Mouse (Mus musculus): ENCODE measurements at regions not wholly inside any gene's neighbourhood (a gene's known extent, or its start where the extent isn't known, plus 50 kb on each side); places are given as distances from the start of the nearest gene placed in this dataset.

DNA sequence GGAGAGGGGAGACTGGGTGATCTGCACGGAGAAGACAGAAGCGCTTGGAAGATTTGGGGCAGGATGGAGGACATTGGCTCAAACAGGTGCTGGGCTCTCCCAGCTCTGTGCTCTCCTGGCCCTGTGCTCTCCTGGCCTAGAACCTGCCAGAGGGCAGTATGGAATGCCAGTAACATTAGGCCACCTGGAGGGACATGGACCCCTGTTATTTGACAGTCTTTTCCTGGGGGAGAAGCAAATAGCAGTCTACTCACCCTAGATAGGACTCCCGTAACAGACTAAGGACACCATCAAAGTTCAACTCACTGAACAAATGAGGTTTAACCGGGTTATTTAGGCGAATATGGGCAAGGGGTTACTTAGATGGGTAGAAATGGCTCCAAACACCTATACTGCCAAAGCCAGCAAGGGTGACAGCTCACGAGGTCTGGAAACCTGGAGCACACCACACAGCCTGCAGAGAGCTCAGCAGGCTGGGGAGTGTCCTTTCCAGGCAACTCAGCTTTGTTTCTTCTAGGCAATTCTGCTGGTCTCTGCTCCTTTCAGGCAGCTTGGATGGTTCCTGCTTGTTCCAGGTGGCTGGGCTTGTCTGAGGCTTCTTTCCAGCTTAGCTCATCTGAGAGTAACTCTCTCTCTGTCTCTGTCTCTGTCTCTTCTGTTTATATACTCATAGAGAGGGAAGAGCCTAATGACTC is 1133.7 kb upstream of the Gulo start:
- Histone ChIP-seq H3K36me3 (replicated peaks; ENCODE audit: control insufficient read depth, insufficient read depth) (no peaks in the 10 kb centered on the region), H3K27ac (0 out of 2 replicates have a peak overlapping the region, but pooled peaks have one; percentile 41), H3K9me3 (ENCODE audit: control insufficient read depth, low read length) (no peaks in the 10 kb centered on the region), H3K4me1 (replicated peaks; ENCODE audit: control insufficient read depth, insufficient read depth, low read length) (peaks cover 32% of the 10 kb centered on the region), H3K27me3 (ENCODE audit: control insufficient read depth, insufficient read depth, low read length) (no peaks in the 10 kb centered on the region), H3K9ac (no peak overlapping the region), H3K4me2 (replicated peaks) (no peak overlapping the region), H3K4me3 (replicated peaks; ENCODE audit: low read length) (no peak overlapping the region)
- WGBS = 84% methylated on average over 6 of the region's 6 CpGs
- DNase-seq (ENCODE audit: low spot score) = no peak
- no peak for ATAC-seq (ENCODE audit: low FRiP score)

- DNase-seq (ENCODE audit: low spot score) (no peak), ATAC-seq (ENCODE audit: low FRiP score) (peak; percentile 71; the same call in 1 of the 2 replicates)
- 27% methylated on average over 15 of the region's 15 CpGs for WGBS
- no peaks in the 10 kb centered on the region for H3K9me3 ChIP-seq (ENCODE audit: control insufficient read depth, low read length)
- peaks cover 32% of the 10 kb centered on the region for H3K4me1 ChIP-seq (replicated peaks; ENCODE audit: control insufficient read depth, insufficient read depth, low read length)
- no peak overlapping the region for H3K4me3 ChIP-seq (replicated peaks; ENCODE audit: low read length)
- H3K9ac ChIP-seq = peak overlapping the region; percentile 11; the same call in 1 of the 2 replicates
- no peaks in the 10 kb centered on the region for H3K27me3 ChIP-seq (ENCODE audit: control insufficient read depth, insufficient read depth, low read length)
- no peak overlapping the region; the same call in 1 of the 2 replicates for H3K4me2 ChIP-seq (replicated peaks)
- no peaks in the 10 kb centered on the region for H3K36me3 ChIP-seq (replicated peaks; ENCODE audit: control insufficient read depth, insufficient read depth)
- H3K27ac ChIP-seq = peak overlapping the region; percentile 41
Measured at GRCm38 (mm10) chr14:67141581-67142441, 1132.8 kb upstream of the Gulo start.

GRCm38 (mm10) chr14:67141151-67141550 is 1132.1 kb upstream of the Gulo start:
- Histone ChIP-seq H3K27ac (peak overlapping the region; percentile 41), H3K27me3 (ENCODE audit: control insufficient read depth, insufficient read depth, low read length) (no peaks in the 10 kb centered on the region), H3K36me3 (replicated peaks; ENCODE audit: control insufficient read depth, insufficient read depth) (no peaks in the 10 kb centered on the region), H3K9me3 (ENCODE audit: control insufficient read depth, low read length) (no peaks in the 10 kb centered on the region), H3K4me1 (replicated peaks; ENCODE audit: control insufficient read depth, insufficient read depth, low read length) (peaks cover 32% of the 10 kb centered on the region), H3K9ac (0 out of 2 replicates have a peak overlapping the region, but pooled peaks have one; percentile 11), H3K4me3 (replicated peaks; ENCODE audit: low read length) (no peak overlapping the region), H3K4me2 (replicated peaks) (no peak overlapping the region)
- ATAC-seq (ENCODE audit: low FRiP score) = no peak
- DNase-seq (ENCODE audit: low spot score) = no peak
- WGBS = 83% methylated on average over 7 of the region's 7 CpGs

DNA sequence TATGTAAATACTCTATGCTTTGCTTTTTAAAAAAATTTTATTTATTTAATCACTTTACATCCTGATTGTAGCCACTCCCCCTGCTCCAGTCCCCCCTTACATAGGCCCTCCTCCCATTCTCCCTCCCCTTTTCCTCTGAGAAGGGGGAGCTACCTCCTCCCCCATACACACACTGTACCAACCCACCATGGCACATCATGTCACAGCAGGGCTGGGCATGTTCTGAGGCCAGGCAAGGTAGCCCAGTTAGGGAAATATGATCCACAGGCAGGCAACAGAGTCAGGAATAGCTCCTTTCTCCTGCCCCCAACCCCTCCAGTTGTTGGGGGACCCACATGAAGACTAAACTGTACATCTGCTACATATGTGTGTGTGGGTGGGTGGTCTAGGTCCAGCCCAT is 1130.7 kb upstream of the Gulo start:
- no peaks in the 10 kb centered on the region for H3K9me3 ChIP-seq (ENCODE audit: control insufficient read depth, low read length)
- H3K27me3 ChIP-seq (ENCODE audit: control insufficient read depth, insufficient read depth, low read length) = no peaks in the 10 kb centered on the region
- no peak for ATAC-seq (ENCODE audit: low FRiP score)
- peaks cover 39% of the 10 kb centered on the region for H3K4me1 ChIP-seq (replicated peaks; ENCODE audit: control insufficient read depth, insufficient read depth, low read length)
- no peak overlapping the region for H3K9ac ChIP-seq
- no peak for DNase-seq (ENCODE audit: low spot score)
- no peaks in the 10 kb centered on the region for H3K36me3 ChIP-seq (replicated peaks; ENCODE audit: control insufficient read depth, insufficient read depth)
- H3K4me3 ChIP-seq (replicated peaks; ENCODE audit: low read length) = no peak overlapping the region
- no peak overlapping the region for H3K4me2 ChIP-seq (replicated peaks)
- H3K27ac ChIP-seq = no peak overlapping the region

GRCm38 (mm10) chr14:67139152-67139551 is 1130.1 kb upstream of the Gulo start:
- no peak for ATAC-seq (ENCODE audit: low FRiP score)
- WGBS = 59% methylated on average over 5 of the region's 5 CpGs

GRCm38 (mm10) chr14:67136141-67136498 is 1127.1 kb upstream of the Gulo start:
- H3K9me3 ChIP-seq (ENCODE audit: control insufficient read depth, low read length) = no peaks in the 10 kb centered on the region
- no peaks in the 10 kb centered on the region for H3K27me3 ChIP-seq (ENCODE audit: control insufficient read depth, insufficient read depth, low read length)
- no peak overlapping the region for H3K9ac ChIP-seq
- peaks cover 16% of the 10 kb centered on the region; the same call in 1 of the 2 replicates for H3K4me1 ChIP-seq (replicated peaks; ENCODE audit: control insufficient read depth, insufficient read depth, low read length)
- peak; percentile 51; the same call in 1 of the 2 replicates for ATAC-seq (ENCODE audit: low FRiP score)
- 33% methylated on average over 2 of the region's 2 CpGs for WGBS
- no peaks in the 10 kb centered on the region for H3K36me3 ChIP-seq (replicated peaks; ENCODE audit: control insufficient read depth, insufficient read depth)
- peak overlapping the region; percentile 34; the same call in 1 of the 2 replicates for H3K27ac ChIP-seq
- DNase-seq (ENCODE audit: low spot score) = no peak
- H3K4me2 ChIP-seq (replicated peaks) = no peak overlapping the region
- no peak overlapping the region for H3K4me3 ChIP-seq (replicated peaks; ENCODE audit: low read length)

More at GRCm38 (mm10) chr14:67139152-67139551, 1130.1 kb upstream of the Gulo start:
- no peaks in the 10 kb centered on the region for H3K36me3 ChIP-seq (replicated peaks; ENCODE audit: control insufficient read depth, insufficient read depth)
- H3K9ac ChIP-seq = no peak overlapping the region
- H3K4me1 ChIP-seq (replicated peaks; ENCODE audit: control insufficient read depth, insufficient read depth, low read length) = peaks cover 36% of the 10 kb centered on the region
- H3K9me3 ChIP-seq (ENCODE audit: control insufficient read depth, low read length) = no peaks in the 10 kb centered on the region
- no peak overlapping the region for H3K4me3 ChIP-seq (replicated peaks; ENCODE audit: low read length)
- H3K27ac ChIP-seq = no peak overlapping the region
- no peak for DNase-seq (ENCODE audit: low spot score)
- H3K4me2 ChIP-seq (replicated peaks) = no peak overlapping the region
- H3K27me3 ChIP-seq (ENCODE audit: control insufficient read depth, insufficient read depth, low read length) = no peaks in the 10 kb centered on the region

- H3K27ac ChIP-seq = peak overlapping the region; percentile 61
- H3K4me2 ChIP-seq (replicated peaks) = peak overlapping the region; percentile 13; the same call in 1 of the 2 replicates
- H3K36me3 ChIP-seq (replicated peaks; ENCODE audit: control insufficient read depth, insufficient read depth) = no peaks in the 10 kb centered on the region
- H3K9ac ChIP-seq = no peak overlapping the region
- no peaks in the 10 kb centered on the region for H3K9me3 ChIP-seq (ENCODE audit: control insufficient read depth, low read length)
- H3K4me3 ChIP-seq (replicated peaks; ENCODE audit: low read length) = no peak overlapping the region
- DNase-seq (ENCODE audit: low spot score) (peak; percentile 67), ATAC-seq (ENCODE audit: low FRiP score) (peak; percentile 90; the same call in 1 of the 2 replicates)
- 27% methylated on average over 18 of the region's 18 CpGs for WGBS
- H3K27me3 ChIP-seq (ENCODE audit: control insufficient read depth, insufficient read depth, low read length) = no peaks in the 10 kb centered on the region
- H3K4me1 ChIP-seq (replicated peaks; ENCODE audit: control insufficient read depth, insufficient read depth, low read length) = peaks cover 16% of the 10 kb centered on the region; the same call in 1 of the 2 replicates
Measured at GRCm38 (mm10) chr14:67135221-67136140, 1126.5 kb upstream of the Gulo start.

DNA sequence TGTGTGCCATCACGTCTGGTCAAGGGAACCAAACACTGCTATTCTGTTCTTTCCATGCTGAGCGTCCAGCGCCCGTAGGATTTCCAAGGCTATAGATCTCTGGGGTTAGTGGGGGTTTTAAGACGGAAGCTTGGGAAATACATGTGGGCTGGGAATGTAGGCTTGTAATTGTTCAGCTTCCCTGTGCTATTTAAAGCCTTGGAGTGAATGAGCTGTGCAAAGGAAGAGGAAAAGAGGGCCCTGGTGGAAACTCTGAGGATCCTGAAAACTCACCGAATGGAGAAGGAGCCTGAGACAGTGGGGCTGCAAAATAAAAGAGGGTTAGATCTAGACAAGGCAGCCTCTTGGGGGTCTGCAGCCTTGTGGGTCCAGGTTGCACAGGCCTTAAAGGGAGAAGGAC is 1124.2 kb upstream of the Gulo start:
- H3K9me3 ChIP-seq (ENCODE audit: control insufficient read depth, low read length) = peaks cover 6% of the 10 kb centered on the region
- no peak for DNase-seq (ENCODE audit: low spot score)
- WGBS = 70% methylated on average over 6 of the region's 6 CpGs
- H3K9ac ChIP-seq = no peak overlapping the region
- no peak overlapping the region for H3K27ac ChIP-seq
- H3K4me3 ChIP-seq (replicated peaks; ENCODE audit: low read length) = no peak overlapping the region
- no peaks in the 10 kb centered on the region for H3K27me3 ChIP-seq (ENCODE audit: control insufficient read depth, insufficient read depth, low read length)
- H3K36me3 ChIP-seq (replicated peaks; ENCODE audit: control insufficient read depth, insufficient read depth) = no peaks in the 10 kb centered on the region
- H3K4me2 ChIP-seq (replicated peaks) = no peak overlapping the region
- peaks cover 16% of the 10 kb centered on the region; the same call in 1 of the 2 replicates for H3K4me1 ChIP-seq (replicated peaks; ENCODE audit: control insufficient read depth, insufficient read depth, low read length)
- ATAC-seq (ENCODE audit: low FRiP score) = no peak

Data from hindbrain, embryonic 14.5 days (tissue).